In genomic region chr4:100822526-100822925, GRCm38 (mm10) we compare ENCODE assay signal across 20 mouse cellular contexts. TPM values are rescaled to one million over a fixed set of nuclear protein-coding genes. Genes with fewer than 3 reads are reported as not detected.
DNase-seq lines count a peak whose midpoint lies in the region; ATAC-seq lines count a peak whose summit lies in the region.
"Had no signal": no experiment of that assay in that cellular context is flagged by ENCODE, and none has a peak within 500 bp of the region (broad histone marks: within the 10 kb centered on the region; RNA-seq: fewer than 3 reads in every experiment).

No protein-coding gene starts in this region.

- H3K9me3 ChIP-seq in intestine, embryonic 15.5 days: no peaks in the 10 kb centered on the region
- H3K9me3 ChIP-seq in intestine, embryonic 16.5 days (ENCODE audit: control insufficient read depth, low read length): no peaks in the 10 kb centered on the region
- no peaks in the 10 kb centered on the region for H3K9me3 ChIP-seq in stomach, embryonic 14.5 days (ENCODE audit: control insufficient read depth, low read depth, low read length)
- 0 out of 2 replicates have a peak, but pooled peaks cover 6% of the 10 kb centered on the region for H3K9me3 ChIP-seq in hindbrain, embryonic 14.5 days (ENCODE audit: control insufficient read depth, low read length)
- H3K9me3 ChIP-seq: neural tube, embryonic 15.5 days had no signal

- no peak overlapping the region for H3K9ac ChIP-seq in intestine, embryonic 15.5 days
- no peak overlapping the region for H3K9ac ChIP-seq in intestine, embryonic 16.5 days (ENCODE audit: low read depth, low read length)
- H3K9ac ChIP-seq in stomach, embryonic 14.5 days (replicated peaks; ENCODE audit: low read depth, low read length): no peak overlapping the region
- no peak overlapping the region for H3K9ac ChIP-seq in hindbrain, embryonic 14.5 days
- H3K9ac ChIP-seq: forebrain, postnatal 0 days; liver, postnatal 0 days; neural tube, embryonic 15.5 days had no signal

- H3K4me2 ChIP-seq in intestine, embryonic 15.5 days (replicated peaks): no peak overlapping the region
- no peak overlapping the region for H3K4me2 ChIP-seq in intestine, embryonic 16.5 days (ENCODE audit: low read depth, low read length)
- 0 out of 2 replicates have a peak overlapping the region, but pooled peaks have one; percentile 6 for H3K4me2 ChIP-seq in stomach, embryonic 14.5 days (replicated peaks; ENCODE audit: low read depth, low read length)
- H3K4me2 ChIP-seq in hindbrain, embryonic 14.5 days (replicated peaks): no peak overlapping the region
- H3K4me2 ChIP-seq: midbrain, embryonic 11.5 days; neural tube, embryonic 15.5 days had no signal

- no peaks in the 10 kb centered on the region for H3K36me3 ChIP-seq in intestine, embryonic 15.5 days
- H3K36me3 ChIP-seq in intestine, embryonic 16.5 days (ENCODE audit: control insufficient read depth, insufficient read depth, low read length): no peaks in the 10 kb centered on the region
- H3K36me3 ChIP-seq in stomach, embryonic 14.5 days (ENCODE audit: control insufficient read depth, insufficient read depth, low read length): no peaks in the 10 kb centered on the region
- no peaks in the 10 kb centered on the region for H3K36me3 ChIP-seq in hindbrain, embryonic 14.5 days (replicated peaks; ENCODE audit: control insufficient read depth, insufficient read depth)
- H3K36me3 ChIP-seq: neural tube, embryonic 15.5 days had no signal

- peak; percentile 17 to 54 for DNase-seq in kidney, postnatal 4 days
- no peak for DNase-seq in kidney, postnatal 25 days
- DNase-seq in adipocyte (ENCODE audit: low spot score): peak; percentile 2
- DNase-seq in cerebellum, adult 9-11 months: no peak
- DNase-seq in hindbrain, embryonic 14.5 days (ENCODE audit: low spot score): no peak
- DNase-seq: adrenal gland, postnatal 14 days; cerebellum, adult 8-10 months; forebrain, postnatal 0 days; gastrocnemius, postnatal 36 days; liver, postnatal 0 days; lung, postnatal 10 days; thymus, postnatal 14 days had no signal

- H3K27me3 ChIP-seq in intestine, embryonic 15.5 days (replicated peaks): no peaks in the 10 kb centered on the region
- H3K27me3 ChIP-seq in intestine, embryonic 16.5 days (replicated peaks; ENCODE audit: control insufficient read depth, insufficient read depth, low read length): no peaks in the 10 kb centered on the region
- no peaks in the 10 kb centered on the region for H3K27me3 ChIP-seq in stomach, embryonic 14.5 days (ENCODE audit: control insufficient read depth, insufficient read depth, low read length)
- no peaks in the 10 kb centered on the region for H3K27me3 ChIP-seq in hindbrain, embryonic 14.5 days (ENCODE audit: control insufficient read depth, insufficient read depth, low read length)
- H3K27me3 ChIP-seq: neural tube, embryonic 15.5 days had no signal

- no peak overlapping the region for H3K4me3 ChIP-seq in intestine, embryonic 15.5 days (replicated peaks)
- no peak overlapping the region for H3K4me3 ChIP-seq in intestine, embryonic 16.5 days (ENCODE audit: low read length)
- no peak overlapping the region for H3K4me3 ChIP-seq in stomach, embryonic 14.5 days (ENCODE audit: low read depth, low read length)
- no peak overlapping the region for H3K4me3 ChIP-seq in hindbrain, embryonic 14.5 days (replicated peaks; ENCODE audit: low read length)
- H3K4me3 ChIP-seq: neural tube, embryonic 15.5 days had no signal

- WGBS in intestine, embryonic 15.5 days: 66% methylated on average over 7 of the region's 7 CpGs
- WGBS in intestine, embryonic 16.5 days: 66% methylated on average over 7 of the region's 7 CpGs
- whole genome bisulfite sequencing in stomach, embryonic 14.5 days: 55% methylated on average over 7 of the region's 7 CpGs
- WGBS in hindbrain, embryonic 14.5 days: 81% methylated on average over 7 of the region's 7 CpGs

- peaks cover 9% of the 10 kb centered on the region for H3K4me1 ChIP-seq in intestine, embryonic 15.5 days (replicated peaks)
- H3K4me1 ChIP-seq in intestine, embryonic 16.5 days (ENCODE audit: control insufficient read depth, insufficient read depth, low read length): peaks cover 12% of the 10 kb centered on the region
- peaks cover 22% of the 10 kb centered on the region for H3K4me1 ChIP-seq in stomach, embryonic 14.5 days (ENCODE audit: control insufficient read depth, insufficient read depth, low read length)
- peaks cover 5% of the 10 kb centered on the region; the same call in 1 of the 2 replicates for H3K4me1 ChIP-seq in hindbrain, embryonic 14.5 days (replicated peaks; ENCODE audit: control insufficient read depth, insufficient read depth, low read length)

- no peak overlapping the region for H3K27ac ChIP-seq in intestine, embryonic 15.5 days
- no peak overlapping the region for H3K27ac ChIP-seq in intestine, embryonic 16.5 days (ENCODE audit: low read length)
- peak overlapping the region; percentile 57; the same call in 1 of the 2 replicates for H3K27ac ChIP-seq in stomach, embryonic 14.5 days (ENCODE audit: low read length)
- H3K27ac ChIP-seq in hindbrain, embryonic 14.5 days: no peak overlapping the region
- H3K27ac ChIP-seq: neural tube, embryonic 15.5 days had no signal

- peak; percentile 36; the same call in 1 of the 2 replicates for ATAC-seq in intestine, embryonic 15.5 days
- ATAC-seq in intestine, embryonic 16.5 days: no peak
- 0 out of 2 replicates have a peak, but pooled peaks have one; percentile 18 for ATAC-seq in stomach, embryonic 14.5 days (ENCODE audit: insufficient number of reproducible peaks, insufficient read depth, low FRiP score, low read depth)
- ATAC-seq in hindbrain, embryonic 14.5 days (ENCODE audit: low FRiP score): no peak
- ATAC-seq: activated CD4-positive, CD25-positive, alpha-beta regulatory T cell, adult 4 months; forebrain, postnatal 0 days; hindbrain, embryonic 16.5 days; intestine, postnatal 0 days; liver, postnatal 0 days had no signal

RNA-seq across cellular contexts. Expression of gene Cachd1, which starts 46.1 kb away (rescaled TPM):
- 13.4 and 16.7 TPM in 2 replicates for polyA plus RNA-seq in intestine, embryonic 15.5 days (2015; fragmentation: Nextera tagmentation; extraction: Ambion mirVana)
- 7.8 and 8.9 TPM in 2 replicates for polyA plus RNA-seq in intestine, embryonic 16.5 days (2015; fragmentation: Nextera tagmentation; extraction: Ambion mirVana)
- 17.9 and 19.5 TPM in 2 replicates for polyA plus RNA-seq in stomach, embryonic 14.5 days (2014; fragmentation: Nextera tagmentation; extraction: Ambion mirVana)
- 21.6 and 28.5 TPM in 2 replicates for polyA plus RNA-seq in hindbrain, embryonic 14.5 days (2014; fragmentation: Nextera tagmentation; extraction: Ambion mirVana)
- polyA plus RNA-seq: activated CD4-positive, CD25-positive, alpha-beta regulatory T cell, adult 4 months had no signal

Comparison
In these comparisons a context has a peak if more than half of its experiments do, and no peak if none do; other contexts are left out.
1. ATAC-seq: peak in intestine, embryonic 15.5 days (single experiment) and stomach, embryonic 14.5 days (single experiment); none in intestine, embryonic 16.5 days (single experiment) and hindbrain, embryonic 14.5 days (single experiment).
2. DNase-seq: peak in kidney, postnatal 4 days (2 of 2) and adipocyte (single experiment); none in kidney, postnatal 25 days (0 of 2), cerebellum, adult 9-11 months (single experiment) and hindbrain, embryonic 14.5 days (single experiment).